Mouse (Mus musculus) forebrain, embryonic 13.5 days (tissue): ENCODE data around the gene Klhl29. TPM values are rescaled to one million over a fixed set of nuclear protein-coding genes. Genes with fewer than 3 reads are reported as not detected.

Experiments used
- ATAC-seq: fragments of 200-750 bp; cut with Nextera tagmentation; 2 replicates; pipeline ENCODE4 v1.8.0; 2017
- H3K27ac ChIP-seq: fragments of 300-500 bp; sonication (generic); 2 replicates; pipeline ENCODE4 v1.5.1; 2015; ENCODE audit warnings: inconsistent platforms, mild to moderate bottlenecking, moderate library complexity
- H3K27me3 ChIP-seq: fragments of 300-500 bp; sonication (generic); 2 replicates; pipeline ENCODE4 v1.6.1; 2015; ENCODE audit warnings: mild to moderate bottlenecking, inconsistent platforms
- H3K36me3 ChIP-seq: fragments of 300-500 bp; sonication (generic); 2 replicates; pipeline ENCODE4 v1.6.1; 2015; ENCODE audit warnings: mild to moderate bottlenecking, inconsistent platforms; ENCODE audit not compliant: poor library complexity, severe bottlenecking
- H3K4me1 ChIP-seq: fragments of 300-500 bp; sonication (generic); 2 replicates; pipeline ENCODE4 v1.6.1; 2015; ENCODE audit warnings: inconsistent platforms
- H3K4me2 ChIP-seq: fragments of 300-500 bp; sonication (generic); 2 replicates; pipeline ENCODE4 v1.6.1; 2015; ENCODE audit warnings: inconsistent platforms, mild to moderate bottlenecking, moderate library complexity
- H3K4me3 ChIP-seq: fragments of 300-500 bp; sonication (generic); 2 replicates; pipeline ENCODE4 v1.5.1; 2015; ENCODE audit warnings: mild to moderate bottlenecking, inconsistent platforms
- H3K9ac ChIP-seq: fragments of 300-500 bp; sonication (generic); 2 replicates; pipeline ENCODE4 v1.6.1; 2015; ENCODE audit warnings: mild to moderate bottlenecking, inconsistent platforms
- H3K9me3 ChIP-seq: fragments of 300-500 bp; sonication (generic); replicated peaks from 2 replicates; pipeline ENCODE4 v1.6.1; 2016; ENCODE audit warnings: inconsistent platforms
- WGBS: fragments of 180-500 bp; shearing (Covaris S2); methylation state at CpG from one replicate; pipeline ENCODE4 v1.1.7; 2015; 5-methylcytosine and 5-hydroxymethylcytosine counted together
- polyA plus RNA-seq: library from polyadenylated mRNA; unstranded; fragments of >200 nt; fragmentation: Nextera tagmentation; extraction: Ambion mirVana; gene quantifications from 2 replicates; pipeline ENCODE4 v1.2.1, GENCODE M21; 2015

Klhl29 gene
- polyA plus RNA-seq, 1 experiment from 2014 or later = 3.5 TPM

DNA sequence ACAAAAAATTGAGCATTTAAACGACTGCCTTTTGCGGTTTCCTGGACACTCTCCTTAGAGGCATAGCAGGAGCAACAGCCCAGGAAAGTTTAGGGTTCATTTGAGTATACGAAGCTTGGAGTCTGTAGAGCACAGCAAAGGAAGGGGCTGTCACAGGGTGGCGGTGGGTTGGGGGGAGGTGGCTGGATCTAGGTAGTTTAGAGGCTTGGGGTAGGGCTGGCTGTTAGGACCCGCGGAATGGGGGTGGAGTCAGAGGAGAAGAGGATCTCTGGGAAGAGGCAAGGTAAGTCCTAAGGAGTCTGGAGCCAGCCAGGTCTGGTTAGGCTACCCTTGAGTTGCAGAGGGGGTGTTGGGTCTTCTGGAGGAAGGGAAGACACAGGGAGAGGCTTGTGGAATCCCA lies 255.2 kb downstream of the Klhl29 start:
- peaks cover 32% of the 10 kb centered on the region for H3K4me1 ChIP-seq
- H3K9me3 ChIP-seq = no peaks in the 10 kb centered on the region
- H3K36me3 ChIP-seq = peaks cover 4% of the 10 kb centered on the region; the same call in 1 of the 2 replicates
- no peaks in the 10 kb centered on the region for H3K27me3 ChIP-seq
- no peak overlapping the region for H3K27ac ChIP-seq
- H3K4me3 ChIP-seq = no peak overlapping the region
- H3K4me2 ChIP-seq = no peak overlapping the region
- 0 out of 2 replicates have a peak, but pooled peaks have one; percentile 19 for ATAC-seq
- no peak overlapping the region for H3K9ac ChIP-seq
- WGBS = 69% methylated on average over 6 of the region's 6 CpGs

DNA sequence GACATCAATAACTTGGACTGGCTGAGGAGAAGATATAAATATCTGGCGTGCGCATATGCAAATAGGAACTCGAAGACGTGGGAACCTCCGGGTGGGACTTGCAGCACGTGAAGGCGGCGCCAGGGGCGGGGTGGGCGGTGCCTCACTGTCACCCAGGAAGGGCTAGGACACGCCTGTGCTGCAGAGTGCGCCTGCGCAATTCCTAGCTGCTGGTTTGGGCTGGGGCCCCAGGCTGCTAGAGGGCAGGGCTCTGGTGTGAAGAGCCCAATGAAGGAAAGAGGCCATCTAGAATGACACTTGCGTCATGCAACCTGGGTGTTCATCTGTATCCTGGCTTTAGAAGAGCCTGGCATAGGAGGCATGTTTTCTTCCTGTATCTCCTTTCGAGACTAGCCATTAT lies 255.8 kb downstream of the Klhl29 start:
- Histone ChIP-seq H3K4me3 (peak overlapping the region; percentile 23), H3K27ac (no peak overlapping the region), H3K4me1 (peaks cover 32% of the 10 kb centered on the region), H3K36me3 (peaks cover 4% of the 10 kb centered on the region; the same call in 1 of the 2 replicates), H3K4me2 (peak overlapping the region; percentile 52), H3K9ac (no peak overlapping the region), H3K27me3 (no peaks in the 10 kb centered on the region), H3K9me3 (no peaks in the 10 kb centered on the region)
- ATAC-seq = peak; percentile 88
- WGBS = 8% methylated on average over 15 of the region's 15 CpGs

DNA sequence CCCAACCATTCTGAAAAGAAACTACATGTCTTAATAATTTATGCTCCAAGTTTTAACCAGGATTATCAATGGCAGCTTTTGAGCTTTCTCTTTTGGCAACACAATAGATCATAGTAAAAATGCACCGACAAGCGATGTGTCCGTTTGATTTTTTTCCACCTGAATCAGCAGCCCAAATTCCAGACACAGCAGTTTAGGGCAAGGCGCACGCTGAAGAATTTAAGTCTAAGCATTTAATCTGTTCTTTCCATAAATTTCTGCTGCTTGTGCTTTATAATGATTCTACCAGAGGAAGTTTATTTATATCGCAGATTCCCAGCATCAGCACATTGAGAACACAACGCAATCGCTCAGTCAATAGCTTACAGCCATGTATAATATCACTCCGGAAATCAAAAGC lies 256.2 kb downstream of the Klhl29 start:
- no peaks in the 10 kb centered on the region for H3K9me3 ChIP-seq
- H3K36me3 ChIP-seq = peaks cover 4% of the 10 kb centered on the region; the same call in 1 of the 2 replicates
- no peak for ATAC-seq
- H3K27ac ChIP-seq = no peak overlapping the region
- H3K4me1 ChIP-seq = peaks cover 32% of the 10 kb centered on the region
- H3K4me2 ChIP-seq = peak overlapping the region; percentile 52
- H3K9ac ChIP-seq = no peak overlapping the region
- WGBS = 43% methylated on average over 9 of the region's 9 CpGs
- peak overlapping the region; percentile 23 for H3K4me3 ChIP-seq
- H3K27me3 ChIP-seq = no peaks in the 10 kb centered on the region

DNA sequence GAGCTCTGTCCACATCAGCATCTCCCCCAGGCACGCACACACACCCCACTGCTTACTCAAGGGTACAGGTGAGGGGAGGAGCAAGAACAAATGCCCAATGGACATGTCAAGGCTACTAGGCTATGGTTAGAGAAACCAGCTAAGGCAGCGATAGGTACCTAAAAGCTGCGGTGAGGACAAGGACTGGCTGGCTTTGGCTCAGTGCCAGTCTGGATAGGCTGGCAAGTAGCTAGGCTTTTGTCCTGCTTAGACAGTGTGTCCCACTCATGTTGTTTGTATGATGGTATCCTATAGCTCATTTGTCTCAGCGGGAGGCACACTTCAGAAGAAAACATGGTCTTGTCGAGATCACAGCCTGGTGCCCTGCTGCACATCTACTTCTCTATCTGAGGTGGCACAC lies 258.9 kb downstream of the Klhl29 start:
- Histone ChIP-seq H3K36me3 (peaks cover under 1% of the 10 kb centered on the region; the same call in 1 of the 2 replicates), H3K27ac (peak overlapping the region; percentile 10; the same call in 1 of the 2 replicates), H3K4me1 (peaks cover 26% of the 10 kb centered on the region), H3K27me3 (no peaks in the 10 kb centered on the region), H3K4me3 (no peak overlapping the region), H3K9ac (no peak overlapping the region), H3K4me2 (no peak overlapping the region), H3K9me3 (no peaks in the 10 kb centered on the region)
- ATAC-seq = peak; percentile 9; the same call in 1 of the 2 replicates
- 58% methylated on average over 5 of the region's 5 CpGs for whole genome bisulfite sequencing

DNA sequence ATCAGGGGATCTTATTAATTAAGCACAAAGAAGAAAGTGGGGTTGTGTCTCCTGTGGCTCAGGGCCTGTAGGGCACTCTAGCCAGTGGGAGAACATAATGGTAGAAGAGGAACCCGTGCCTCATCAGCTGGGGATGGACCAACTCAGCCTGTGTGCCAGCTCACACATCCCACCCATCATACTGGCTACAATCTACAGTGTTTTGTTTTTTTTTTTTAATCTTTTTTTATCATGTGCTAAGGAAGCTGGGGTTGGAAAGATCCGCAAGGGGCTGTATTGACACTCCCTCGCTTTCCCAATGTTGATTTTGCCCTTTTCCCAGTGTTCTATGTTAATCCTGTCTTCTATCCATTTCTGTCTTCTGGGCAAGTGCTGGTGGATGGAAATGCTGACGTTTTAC lies 260.9 kb downstream of the Klhl29 start:
- no peak overlapping the region for H3K27ac ChIP-seq
- H3K9me3 ChIP-seq = no peaks in the 10 kb centered on the region
- WGBS = 80% methylated on average over 4 of the region's 4 CpGs
- ATAC-seq = no peak
- H3K4me1 ChIP-seq = peaks cover 18% of the 10 kb centered on the region
- no peak overlapping the region for H3K9ac ChIP-seq
- no peak overlapping the region for H3K4me2 ChIP-seq
- no peaks in the 10 kb centered on the region for H3K27me3 ChIP-seq
- H3K4me3 ChIP-seq = no peak overlapping the region
- H3K36me3 ChIP-seq = no peaks in the 10 kb centered on the region; the same call in 1 of the 2 replicates

DNA sequence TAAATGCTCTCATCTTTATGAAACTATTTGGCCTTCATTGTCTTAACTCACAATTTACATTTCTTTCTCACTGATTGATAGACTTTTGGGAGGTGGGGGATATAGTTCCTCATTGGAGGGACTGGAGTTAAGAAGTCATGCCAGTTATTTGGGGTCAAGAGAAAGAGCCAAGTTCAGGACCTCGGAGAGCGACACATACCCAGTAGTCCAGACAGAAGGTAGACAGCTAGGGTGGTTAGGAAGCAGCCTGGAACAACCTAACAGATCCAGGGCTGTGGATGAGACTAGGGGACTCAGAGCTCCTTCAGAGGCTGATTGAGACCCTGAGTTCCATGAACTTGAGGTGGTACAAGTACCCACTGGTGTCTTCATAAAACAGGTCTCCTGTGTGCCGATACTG lies 264.1 kb downstream of the Klhl29 start:
- WGBS = 66% methylated on average over 3 of the region's 3 CpGs
- Histone ChIP-seq H3K4me3 (no peak overlapping the region), H3K27ac (no peak overlapping the region), H3K4me1 (peaks cover 1% of the 10 kb centered on the region), H3K36me3 (no peaks in the 10 kb centered on the region), H3K9me3 (no peaks in the 10 kb centered on the region), H3K27me3 (no peaks in the 10 kb centered on the region), H3K4me2 (no peak overlapping the region), H3K9ac (no peak overlapping the region)
- no peak for ATAC-seq

DNA sequence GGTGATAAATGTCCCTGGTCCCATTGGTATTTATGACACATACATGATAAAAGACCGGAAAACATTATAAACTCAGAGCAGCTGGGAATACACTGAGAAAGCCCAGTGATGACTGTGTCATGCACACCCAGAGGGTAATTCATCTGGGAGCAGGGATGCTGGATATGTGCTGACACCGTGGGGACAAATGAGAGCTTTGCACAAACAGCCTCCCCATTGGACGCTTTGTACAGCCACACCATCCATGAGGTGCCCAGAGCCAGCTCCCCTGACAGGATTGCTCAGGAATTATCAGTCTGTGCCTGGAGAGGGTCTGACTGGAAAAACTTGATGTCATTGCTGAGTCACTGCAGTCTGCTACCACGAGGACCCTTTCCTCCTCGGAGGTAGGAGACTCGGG lies 266.9 kb downstream of the Klhl29 start:
- Histone ChIP-seq H3K4me1 (no peaks in the 10 kb centered on the region), H3K9ac (no peak overlapping the region), H3K36me3 (no peaks in the 10 kb centered on the region), H3K4me2 (no peak overlapping the region), H3K27ac (no peak overlapping the region), H3K27me3 (no peaks in the 10 kb centered on the region), H3K9me3 (no peaks in the 10 kb centered on the region), H3K4me3 (no peak overlapping the region)
- WGBS = 81% methylated on average over 6 of the region's 6 CpGs
- ATAC-seq = no peak

DNA sequence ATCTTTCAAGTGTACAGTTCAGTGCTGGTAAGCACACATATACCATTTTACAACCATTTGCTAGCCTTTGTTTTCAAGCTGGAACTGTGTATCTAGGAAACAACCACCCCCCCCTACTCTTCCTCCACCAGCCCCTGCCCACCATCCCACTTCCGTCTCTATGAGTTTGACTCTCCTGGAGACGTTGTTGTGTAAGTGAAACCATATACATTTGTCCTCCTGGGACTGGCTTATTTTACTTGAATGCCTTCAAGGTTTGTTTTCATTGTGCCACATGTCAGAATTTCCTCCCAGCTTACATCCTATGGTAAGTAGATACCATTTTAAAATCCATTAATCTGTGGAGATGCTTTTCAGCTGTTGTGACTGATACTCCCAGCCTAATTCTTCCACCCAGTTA lies 267.7 kb downstream of the Klhl29 start:
- Histone ChIP-seq H3K4me3 (no peak overlapping the region), H3K4me2 (no peak overlapping the region), H3K9ac (no peak overlapping the region), H3K36me3 (no peaks in the 10 kb centered on the region), H3K27me3 (no peaks in the 10 kb centered on the region), H3K4me1 (no peaks in the 10 kb centered on the region), H3K9me3 (no peaks in the 10 kb centered on the region), H3K27ac (no peak overlapping the region)
- 67% methylated on average over 2 of the region's 2 CpGs for WGBS
- ATAC-seq = no peak

DNA sequence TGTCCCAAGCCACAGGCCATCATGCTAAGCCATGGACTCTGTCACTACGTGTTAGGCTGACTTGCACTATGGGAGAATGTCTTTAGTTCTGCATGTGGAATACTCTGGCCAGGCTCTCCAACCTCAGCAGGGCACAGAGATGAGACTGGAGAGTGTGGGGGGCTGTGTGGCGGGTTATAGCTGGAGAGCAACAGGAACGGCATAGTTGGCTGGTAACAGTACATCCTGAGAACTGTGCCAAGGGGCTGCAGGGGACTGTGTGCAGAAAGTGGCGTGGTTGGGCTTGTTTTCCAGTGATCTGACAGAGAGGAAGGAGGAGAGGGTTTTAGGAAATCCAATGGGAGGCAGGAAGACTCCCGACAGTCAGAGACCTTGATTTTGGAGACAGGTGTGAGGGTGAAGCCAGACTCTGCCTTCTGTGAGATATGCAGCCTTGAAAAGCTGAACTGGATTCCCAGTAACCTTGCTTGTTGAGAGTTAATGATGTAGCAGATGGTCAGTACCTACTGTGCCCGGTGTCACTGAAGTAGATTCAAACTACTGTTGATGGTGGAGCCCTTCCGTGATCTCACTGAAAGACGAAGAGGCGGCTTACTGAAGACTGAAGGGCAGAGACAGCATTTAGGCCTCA lies 270.9 kb downstream of the Klhl29 start:
- peaks cover 12% of the 10 kb centered on the region for H3K4me1 ChIP-seq
- H3K4me2 ChIP-seq = no peak overlapping the region
- no peaks in the 10 kb centered on the region for H3K27me3 ChIP-seq
- ATAC-seq = no peak
- no peak overlapping the region for H3K4me3 ChIP-seq
- no peaks in the 10 kb centered on the region for H3K9me3 ChIP-seq
- no peaks in the 10 kb centered on the region; the same call in 1 of the 2 replicates for H3K36me3 ChIP-seq
- WGBS = 89% methylated on average over 9 of the region's 9 CpGs
- H3K9ac ChIP-seq = no peak overlapping the region
- H3K27ac ChIP-seq = no peak overlapping the region

DNA sequence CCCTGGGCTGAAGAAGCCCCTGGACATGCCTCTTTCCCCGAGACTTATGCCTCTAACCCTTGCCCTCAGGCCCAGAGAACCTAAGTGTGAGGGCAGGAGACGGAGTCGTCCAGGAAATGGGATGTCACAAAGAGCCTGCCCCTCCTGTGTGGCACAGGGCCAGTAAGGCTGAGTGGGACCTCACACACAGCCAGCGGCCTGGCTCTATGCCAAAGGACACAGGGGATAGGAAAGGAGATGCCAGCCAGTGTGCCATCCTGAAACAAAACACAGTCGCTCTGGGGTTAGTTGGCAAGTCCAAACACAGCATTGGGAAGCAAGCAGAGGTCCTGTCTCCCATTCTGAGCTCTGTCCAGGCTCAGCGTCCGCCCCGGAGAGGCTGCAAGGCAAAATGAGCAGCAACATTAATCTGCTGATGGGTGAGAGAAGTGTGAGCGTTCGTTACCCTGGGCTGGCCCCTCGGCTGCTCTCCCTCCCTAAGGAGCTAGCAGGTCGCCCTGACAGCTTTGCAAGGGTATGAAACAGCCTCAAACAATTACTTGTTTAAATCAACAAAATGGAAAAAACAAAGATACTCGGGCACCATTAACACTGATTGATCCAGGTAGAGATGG lies 274.0 kb downstream of the Klhl29 start:
- no peak overlapping the region for H3K9ac ChIP-seq
- H3K27me3 ChIP-seq = no peaks in the 10 kb centered on the region
- peaks cover 14% of the 10 kb centered on the region for H3K36me3 ChIP-seq
- peak; percentile 21; the same call in 1 of the 2 replicates for ATAC-seq
- H3K27ac ChIP-seq = no peak overlapping the region
- H3K4me2 ChIP-seq = no peak overlapping the region
- no peaks in the 10 kb centered on the region for H3K9me3 ChIP-seq
- no peak overlapping the region for H3K4me3 ChIP-seq
- 44% methylated on average over 13 of the region's 13 CpGs for WGBS
- peaks cover 12% of the 10 kb centered on the region for H3K4me1 ChIP-seq

DNA sequence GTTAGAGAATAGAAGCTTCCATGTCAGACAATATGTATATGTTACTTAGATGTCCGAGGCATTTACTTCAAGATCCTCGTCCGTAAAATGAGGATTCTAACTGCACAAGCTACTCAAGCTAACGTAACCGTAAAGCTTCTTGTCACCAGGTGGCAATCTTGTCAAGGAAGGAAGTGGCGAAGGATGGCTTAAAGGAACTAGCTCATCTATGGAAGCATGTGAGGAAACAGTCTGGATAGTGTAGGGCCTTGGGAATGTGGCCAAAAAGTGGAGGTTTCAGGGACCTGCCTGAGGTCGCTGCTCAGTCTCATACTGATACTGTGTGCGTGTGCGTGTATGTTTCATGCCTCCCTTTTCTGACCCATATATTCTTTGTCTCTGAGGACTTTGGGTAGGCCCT lies 275.9 kb downstream of the Klhl29 start:
- ATAC-seq = 0 out of 2 replicates have a peak, but pooled peaks have one; percentile 11
- H3K36me3 ChIP-seq = peaks cover 14% of the 10 kb centered on the region
- no peak overlapping the region for H3K9ac ChIP-seq
- no peaks in the 10 kb centered on the region for H3K27me3 ChIP-seq
- no peak overlapping the region for H3K4me3 ChIP-seq
- WGBS = 89% methylated on average over 9 of the region's 9 CpGs
- H3K27ac ChIP-seq = no peak overlapping the region
- H3K4me2 ChIP-seq = no peak overlapping the region
- H3K4me1 ChIP-seq = peaks cover 12% of the 10 kb centered on the region
- H3K9me3 ChIP-seq = no peaks in the 10 kb centered on the region

DNA sequence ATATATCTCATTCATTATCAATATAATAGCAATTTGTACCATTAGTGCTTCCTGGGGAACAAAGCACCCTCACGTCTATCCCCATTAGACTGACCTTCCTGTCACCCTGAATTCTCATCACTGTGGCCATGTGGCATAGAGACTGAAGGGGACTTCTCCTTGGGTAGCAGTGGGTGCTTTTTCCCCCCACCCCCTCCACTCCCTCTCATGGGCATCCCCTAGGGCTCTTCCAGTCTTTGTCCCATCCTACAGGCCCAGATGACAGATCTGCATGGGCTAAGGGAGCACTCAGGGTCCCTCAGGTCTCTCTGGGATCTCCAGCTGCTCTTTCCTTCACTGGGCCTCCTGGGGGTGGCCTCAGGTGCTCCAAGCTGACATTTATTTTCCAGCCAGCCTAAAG lies 286.8 kb downstream of the Klhl29 start:
- H3K4me2 ChIP-seq = peak overlapping the region; percentile 1; the same call in 1 of the 2 replicates
- peak overlapping the region; percentile 85 for H3K27ac ChIP-seq
- no peaks in the 10 kb centered on the region for H3K27me3 ChIP-seq
- 17% methylated on average over 1 of the region's 1 CpGs for WGBS
- H3K36me3 ChIP-seq = peaks cover 45% of the 10 kb centered on the region
- peak; percentile 50 for ATAC-seq
- H3K9me3 ChIP-seq = no peaks in the 10 kb centered on the region
- H3K4me1 ChIP-seq = peaks cover 47% of the 10 kb centered on the region
- H3K4me3 ChIP-seq = no peak overlapping the region
- no peak overlapping the region for H3K9ac ChIP-seq
